Mouse (Mus musculus): Measurements from ENCODE around the gene Kcnip1. TPM values are rescaled to one million over a fixed set of nuclear protein-coding genes. Genes with fewer than 3 reads are reported as not detected.

Gene Kcnip1
- polyA plus RNA-seq, 1 experiment from 2014 or later = not detected

DNA sequence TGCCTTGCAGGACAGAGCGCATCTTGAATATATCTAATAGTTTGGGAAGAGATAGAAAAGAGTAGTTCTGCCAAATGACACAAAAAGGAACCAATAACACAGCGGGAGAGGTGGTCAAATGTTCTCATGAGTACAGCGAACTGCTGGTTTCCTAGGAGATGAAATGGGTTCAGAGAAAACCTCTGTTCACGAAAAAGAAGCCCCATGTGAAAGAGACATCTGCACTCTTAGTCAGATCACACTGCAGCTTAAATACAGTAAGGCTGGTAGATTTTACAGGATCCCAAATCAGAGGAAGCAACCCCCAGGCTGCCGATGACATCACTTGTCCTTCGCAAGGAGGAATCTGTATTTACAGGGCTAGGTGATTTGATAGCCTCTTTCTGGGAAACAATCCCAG lies 126.2 kb downstream of the Kcnip1 start:
- H3K36me3 ChIP-seq = no peaks in the 10 kb centered on the region
- H3K4me3 ChIP-seq = no peak overlapping the region
- H3K27ac ChIP-seq = no peak overlapping the region
- no peak overlapping the region for H3K4me2 ChIP-seq
- H3K9me3 ChIP-seq (replicated peaks) = no peaks in the 10 kb centered on the region
- no peaks in the 10 kb centered on the region for H3K27me3 ChIP-seq
- WGBS = 61% methylated on average over 6 of the region's 6 CpGs
- ATAC-seq (replicated peaks; ENCODE audit: insufficient number of reproducible peaks, insufficient read depth, low FRiP score, low read depth) = no peak
- H3K9ac ChIP-seq = no peak overlapping the region
- H3K4me1 ChIP-seq (replicated peaks) = peaks cover 1% of the 10 kb centered on the region; the same call in 1 of the 2 replicates

GRCm38 (mm10) chr11:33864245-33864644 lies 128.7 kb downstream of the Kcnip1 start:
- H3K9ac ChIP-seq = no peak overlapping the region
- H3K4me2 ChIP-seq = no peak overlapping the region
- H3K4me3 ChIP-seq = no peak overlapping the region
- 0 out of 2 replicates have a peak, but pooled peaks cover 3% of the 10 kb centered on the region for H3K4me1 ChIP-seq (replicated peaks)
- H3K27me3 ChIP-seq = no peaks in the 10 kb centered on the region
- no peaks in the 10 kb centered on the region for H3K9me3 ChIP-seq (replicated peaks)
- 86% methylated on average over 4 of the region's 4 CpGs for WGBS
- H3K27ac ChIP-seq = no peak overlapping the region
- no peak for ATAC-seq (replicated peaks; ENCODE audit: insufficient number of reproducible peaks, insufficient read depth, low FRiP score, low read depth)
- no peaks in the 10 kb centered on the region for H3K36me3 ChIP-seq

DNA sequence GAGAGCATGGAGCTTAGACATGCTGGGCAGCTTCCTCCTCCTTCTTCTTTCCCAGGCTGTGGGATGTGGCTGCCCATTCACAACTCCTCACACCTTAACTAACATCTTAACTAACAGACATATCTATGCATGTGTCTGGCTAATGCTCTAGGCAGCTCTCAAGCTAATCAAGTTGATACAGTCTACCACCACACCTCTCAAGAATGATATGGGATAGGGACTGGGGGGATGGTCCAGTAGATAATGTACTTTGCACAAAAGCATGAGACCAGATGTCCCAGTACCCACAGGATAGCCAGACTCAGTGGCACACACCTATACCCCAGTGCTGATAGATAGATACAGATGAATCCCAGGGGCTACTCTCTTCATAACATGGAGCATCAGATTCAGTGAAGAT lies 131.1 kb downstream of the Kcnip1 start:
- H3K4me2 ChIP-seq = no peak overlapping the region
- no peaks in the 10 kb centered on the region for H3K36me3 ChIP-seq
- no peak overlapping the region for H3K9ac ChIP-seq
- no peaks in the 10 kb centered on the region for H3K9me3 ChIP-seq (replicated peaks)
- no peak overlapping the region for H3K4me3 ChIP-seq
- H3K4me1 ChIP-seq (replicated peaks) = 0 out of 2 replicates have a peak, but pooled peaks cover 3% of the 10 kb centered on the region
- no peak overlapping the region; the same call in 1 of the 2 replicates for H3K27ac ChIP-seq
- no peak for ATAC-seq (replicated peaks; ENCODE audit: insufficient number of reproducible peaks, insufficient read depth, low FRiP score, low read depth)
- no peaks in the 10 kb centered on the region for H3K27me3 ChIP-seq

- no peaks in the 10 kb centered on the region for H3K27me3 ChIP-seq
- no peaks in the 10 kb centered on the region for H3K36me3 ChIP-seq
- 56% methylated on average over 4 of the region's 4 CpGs for WGBS
- 0 out of 2 replicates have a peak, but pooled peaks cover 3% of the 10 kb centered on the region for H3K4me1 ChIP-seq (replicated peaks)
- H3K9ac ChIP-seq = no peak overlapping the region
- H3K4me2 ChIP-seq = no peak overlapping the region
- no peak overlapping the region for H3K4me3 ChIP-seq
- no peak for ATAC-seq (replicated peaks; ENCODE audit: insufficient number of reproducible peaks, insufficient read depth, low FRiP score, low read depth)
- no peaks in the 10 kb centered on the region for H3K9me3 ChIP-seq (replicated peaks)
- peak overlapping the region; percentile 23; the same call in 1 of the 2 replicates for H3K27ac ChIP-seq
Measured at GRCm38 (mm10) chr11:33860905-33861582, 131.9 kb downstream of the Kcnip1 start.

DNA sequence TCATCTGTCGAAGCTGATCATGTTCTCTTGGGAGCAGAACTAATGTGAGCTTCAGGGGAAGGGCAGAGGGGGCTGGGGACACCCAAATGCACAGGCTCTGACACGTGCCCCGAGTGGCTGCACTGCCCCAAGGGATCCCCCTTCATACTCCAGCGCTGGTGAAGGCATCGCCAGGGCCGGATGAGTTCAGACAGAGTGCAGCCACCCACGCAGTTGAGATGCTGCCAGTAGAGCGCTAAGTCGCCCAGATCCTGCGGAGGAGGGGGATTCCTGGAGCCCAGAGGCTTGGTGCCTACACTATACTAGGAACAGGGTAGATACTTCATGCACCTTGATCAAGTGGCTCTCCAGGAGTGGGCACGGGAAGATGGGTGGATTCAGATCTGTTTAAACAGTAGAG lies 143.3 kb downstream of the Kcnip1 start:
- WGBS = 46% methylated on average over 11 of the region's 11 CpGs
- Histone ChIP-seq H3K27ac (no peak overlapping the region), H3K4me3 (no peak overlapping the region), H3K9ac (no peak overlapping the region), H3K4me1 (replicated peaks) (peaks cover 10% of the 10 kb centered on the region; the same call in 1 of the 2 replicates), H3K36me3 (no peaks in the 10 kb centered on the region), H3K27me3 (peaks cover 42% of the 10 kb centered on the region), H3K4me2 (no peak overlapping the region), H3K9me3 (replicated peaks) (no peaks in the 10 kb centered on the region)
- peak; percentile 28; the same call in 1 of the 2 replicates for ATAC-seq (replicated peaks; ENCODE audit: insufficient number of reproducible peaks, insufficient read depth, low FRiP score, low read depth)

DNA sequence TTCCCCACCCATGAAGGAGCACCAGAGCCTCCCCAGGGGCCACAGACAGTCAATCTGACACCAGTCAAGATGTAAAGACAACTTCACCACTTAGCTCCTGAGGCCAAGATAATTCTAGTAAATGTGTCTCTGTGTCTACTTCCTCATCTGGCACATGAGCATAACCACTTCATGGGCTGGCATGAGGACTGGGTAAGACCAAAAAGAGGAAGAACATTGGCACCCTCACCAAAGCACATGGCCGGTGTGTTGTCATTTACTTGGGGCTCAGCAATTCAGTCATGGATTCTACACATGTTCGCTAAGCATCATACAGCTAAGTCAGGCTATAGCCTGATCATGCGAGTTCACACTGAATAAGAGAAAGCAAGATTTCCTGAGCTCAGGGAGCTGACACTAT lies 144.3 kb downstream of the Kcnip1 start:
- H3K4me2 ChIP-seq = no peak overlapping the region
- no peak for ATAC-seq (replicated peaks; ENCODE audit: insufficient number of reproducible peaks, insufficient read depth, low FRiP score, low read depth)
- H3K9me3 ChIP-seq (replicated peaks) = no peaks in the 10 kb centered on the region
- H3K9ac ChIP-seq = no peak overlapping the region
- H3K36me3 ChIP-seq = no peaks in the 10 kb centered on the region
- no peak overlapping the region for H3K4me3 ChIP-seq
- H3K27ac ChIP-seq = no peak overlapping the region
- WGBS = 83% methylated on average over 3 of the region's 3 CpGs
- H3K4me1 ChIP-seq (replicated peaks) = peaks cover 10% of the 10 kb centered on the region; the same call in 1 of the 2 replicates
- peaks cover 50% of the 10 kb centered on the region for H3K27me3 ChIP-seq

GRCm38 (mm10) chr11:33845931-33846330 lies 147.0 kb downstream of the Kcnip1 start:
- Histone ChIP-seq H3K4me1 (replicated peaks) (peaks cover 15% of the 10 kb centered on the region), H3K9me3 (replicated peaks) (no peaks in the 10 kb centered on the region), H3K9ac (no peak overlapping the region), H3K36me3 (no peaks in the 10 kb centered on the region), H3K27me3 (peaks cover 71% of the 10 kb centered on the region), H3K4me2 (no peak overlapping the region), H3K27ac (no peak overlapping the region), H3K4me3 (no peak overlapping the region)
- WGBS = 54% methylated on average over 5 of the region's 5 CpGs
- no peak for ATAC-seq (replicated peaks; ENCODE audit: insufficient number of reproducible peaks, insufficient read depth, low FRiP score, low read depth)

DNA sequence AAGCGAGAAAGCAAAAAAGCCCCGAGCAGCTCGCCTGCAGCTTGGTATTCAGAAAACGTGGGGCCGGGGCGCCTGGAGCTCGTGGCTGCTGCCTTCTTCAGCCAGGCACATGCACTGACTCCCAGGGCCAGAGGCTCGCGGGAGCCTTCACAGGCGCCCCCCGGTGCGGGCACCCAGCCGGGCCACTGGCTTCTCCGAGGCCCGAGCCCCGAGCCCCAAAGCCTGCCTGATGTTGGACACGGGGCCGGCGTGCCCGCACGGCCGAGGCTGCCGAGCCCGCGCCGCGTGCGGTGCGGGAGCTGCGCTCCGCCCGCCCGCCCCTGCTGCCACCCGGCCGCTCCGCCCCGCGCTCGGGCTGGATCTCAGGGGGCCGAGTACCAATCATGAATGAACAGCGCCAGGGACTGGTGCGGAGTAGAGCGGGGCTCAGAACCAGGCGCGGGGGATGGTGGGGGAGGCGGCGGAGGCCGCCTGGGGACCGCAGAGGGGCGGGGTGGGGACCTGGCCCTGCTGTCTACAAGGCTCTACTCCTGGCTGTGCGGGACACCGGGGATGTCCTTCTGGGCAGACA lies 149.6 kb downstream of the Kcnip1 start:
- H3K9me3 ChIP-seq (replicated peaks) = no peaks in the 10 kb centered on the region
- no peaks in the 10 kb centered on the region for H3K36me3 ChIP-seq
- no peak overlapping the region for H3K27ac ChIP-seq
- H3K9ac ChIP-seq = peak overlapping the region; percentile 31; the same call in 1 of the 2 replicates
- peaks cover 5% of the 10 kb centered on the region for H3K4me1 ChIP-seq (replicated peaks)
- H3K27me3 ChIP-seq = peaks cover 79% of the 10 kb centered on the region
- H3K4me3 ChIP-seq = peak overlapping the region; percentile 49
- 0 out of 2 replicates have a peak, but pooled peaks have one; percentile 39 for ATAC-seq (replicated peaks; ENCODE audit: insufficient number of reproducible peaks, insufficient read depth, low FRiP score, low read depth)
- peak overlapping the region; percentile 78 for H3K4me2 ChIP-seq
- WGBS = under 1% methylated on average over 52 of the region's 52 CpGs

DNA sequence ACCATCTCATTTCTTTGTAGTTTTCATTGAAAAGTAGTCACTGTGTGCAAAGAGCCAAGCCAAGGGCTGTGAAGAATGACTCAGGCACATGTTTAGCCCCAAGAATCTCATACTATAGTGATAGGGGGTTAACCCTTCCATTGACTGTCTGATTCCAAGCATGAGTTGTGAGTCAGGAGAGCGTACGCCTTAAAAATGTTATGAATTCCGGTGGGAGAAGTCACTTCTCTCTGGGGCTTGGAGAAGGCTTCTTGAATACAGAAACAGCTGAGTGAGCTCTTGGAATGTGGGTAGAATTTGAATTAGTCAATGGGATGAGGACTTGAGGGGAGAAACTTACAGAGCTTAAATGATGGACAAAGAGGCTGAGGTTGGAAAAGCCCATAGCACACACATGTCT lies 153.9 kb downstream of the Kcnip1 start:
- H3K9me3 ChIP-seq (replicated peaks) = no peaks in the 10 kb centered on the region
- H3K4me2 ChIP-seq = no peak overlapping the region
- H3K9ac ChIP-seq = no peak overlapping the region
- 81% methylated on average over 3 of the region's 3 CpGs for WGBS
- peaks cover 40% of the 10 kb centered on the region for H3K27me3 ChIP-seq
- peaks cover 5% of the 10 kb centered on the region for H3K4me1 ChIP-seq (replicated peaks)
- no peak for ATAC-seq (replicated peaks; ENCODE audit: insufficient number of reproducible peaks, insufficient read depth, low FRiP score, low read depth)
- no peaks in the 10 kb centered on the region for H3K36me3 ChIP-seq
- H3K4me3 ChIP-seq = no peak overlapping the region
- H3K27ac ChIP-seq = no peak overlapping the region

- no peak overlapping the region for H3K4me2 ChIP-seq
- H3K36me3 ChIP-seq = no peaks in the 10 kb centered on the region
- H3K27me3 ChIP-seq = no peaks in the 10 kb centered on the region
- H3K4me1 ChIP-seq (replicated peaks) = no peaks in the 10 kb centered on the region
- H3K9me3 ChIP-seq (replicated peaks) = no peaks in the 10 kb centered on the region
- 72% methylated on average over 2 of the region's 2 CpGs for WGBS
- no peak for ATAC-seq (replicated peaks; ENCODE audit: insufficient number of reproducible peaks, insufficient read depth, low FRiP score, low read depth)
- H3K27ac ChIP-seq = no peak overlapping the region
- no peak overlapping the region for H3K4me3 ChIP-seq
- no peak overlapping the region for H3K9ac ChIP-seq
Measured at GRCm38 (mm10) chr11:33829774-33830173, 163.2 kb downstream of the Kcnip1 start.

DNA sequence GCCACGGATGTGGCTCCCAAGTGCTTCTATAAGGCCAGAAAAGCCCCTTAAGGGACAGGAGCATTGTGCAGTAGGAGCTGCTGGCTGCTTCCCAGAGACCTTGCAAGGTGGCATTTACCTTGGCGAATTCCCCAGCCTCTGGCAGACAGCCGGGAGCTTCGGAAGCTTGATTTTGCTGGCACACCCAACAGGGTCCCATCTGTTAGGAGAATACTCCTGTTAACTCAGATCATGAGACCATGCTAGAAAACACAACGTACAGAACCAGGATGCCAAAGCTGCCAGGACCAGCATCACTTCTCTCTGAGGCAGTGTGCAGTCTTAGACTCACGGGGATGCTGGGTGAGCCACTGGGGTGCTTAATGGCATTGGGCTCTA lies 165.1 kb downstream of the Kcnip1 start:
- Histone ChIP-seq H3K27me3 (no peaks in the 10 kb centered on the region), H3K27ac (no peak overlapping the region), H3K4me2 (no peak overlapping the region), H3K9ac (no peak overlapping the region), H3K4me1 (replicated peaks) (no peaks in the 10 kb centered on the region), H3K9me3 (replicated peaks) (no peaks in the 10 kb centered on the region), H3K36me3 (no peaks in the 10 kb centered on the region), H3K4me3 (no peak overlapping the region)
- 68% methylated on average over 6 of the region's 6 CpGs for WGBS
- ATAC-seq (replicated peaks; ENCODE audit: insufficient number of reproducible peaks, insufficient read depth, low FRiP score, low read depth) = no peak

All from heart, embryonic 15.5 days (tissue).